Mouse (Mus musculus): ENCODE results near the gene Bmpr1a.

Gene Bmpr1a

DNA sequence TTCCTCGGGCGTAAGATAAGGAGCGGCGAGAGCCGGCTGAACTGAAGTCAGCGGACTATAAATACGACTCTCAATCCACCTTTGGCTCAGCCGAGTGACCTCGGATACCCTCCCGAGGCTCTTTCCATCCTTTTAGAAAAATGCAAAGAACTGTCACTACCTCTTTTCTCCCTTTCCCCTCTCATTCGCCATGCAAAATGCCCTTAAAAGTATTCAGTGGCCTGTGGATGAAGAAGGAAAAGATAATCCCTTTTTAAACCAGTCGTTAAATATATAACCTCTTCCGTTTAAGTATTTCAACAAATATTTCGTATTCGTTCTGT, at the start of gene Bmpr1a:
Bmpr1a (minus strand) TSS at position 17 of the 323 bp plus-strand sequence.
- in situ Hi-C loops (cut with MboI, MseI): no loop called here

- in situ Hi-C loops (cut with MboI, MseI): loop anchor here (25.0 kb wide), 1 partner anchor 465 kb away; the partner anchor contains the start of gene Anxa8
Measured at GRCm38 (mm10) chr14:34552226-34552625, 49.1 kb upstream of the Bmpr1a start.

DNA sequence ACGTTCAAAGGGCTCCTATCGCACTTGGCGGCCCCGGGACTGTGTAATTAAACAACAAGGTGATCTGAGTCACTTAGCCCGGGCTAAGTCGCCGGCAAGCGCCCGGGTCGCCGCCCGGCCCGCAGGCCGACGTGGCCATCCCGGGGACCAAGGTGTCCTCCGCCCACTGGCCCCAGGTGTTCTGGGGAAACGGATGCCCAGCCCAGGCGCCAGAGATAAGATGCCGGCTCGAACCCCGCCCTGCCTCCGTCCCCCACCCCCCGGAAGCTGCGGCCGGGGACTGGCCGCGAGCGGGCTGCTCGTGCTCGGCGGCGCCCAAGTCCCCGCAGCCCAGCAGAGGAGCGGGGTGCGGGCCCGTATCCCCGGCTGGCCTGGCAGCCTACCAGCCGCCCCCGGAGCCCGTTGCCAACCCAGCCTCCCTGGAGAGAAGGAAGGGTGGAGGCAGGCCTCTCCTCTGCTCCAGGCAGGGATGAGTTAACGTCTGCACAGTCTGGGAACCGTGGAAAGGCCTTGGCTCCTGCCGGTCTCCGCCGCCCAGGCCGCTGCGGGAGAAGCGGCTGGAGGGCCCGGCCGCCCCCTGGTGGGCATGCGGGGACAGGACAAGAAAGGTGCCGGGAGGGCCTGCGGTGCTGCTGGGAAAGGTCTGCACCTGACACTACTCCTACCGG, 46.0 kb upstream of the Bmpr1a start:
- in situ Hi-C loops (cut with MboI, MseI): no loop called here

DNA sequence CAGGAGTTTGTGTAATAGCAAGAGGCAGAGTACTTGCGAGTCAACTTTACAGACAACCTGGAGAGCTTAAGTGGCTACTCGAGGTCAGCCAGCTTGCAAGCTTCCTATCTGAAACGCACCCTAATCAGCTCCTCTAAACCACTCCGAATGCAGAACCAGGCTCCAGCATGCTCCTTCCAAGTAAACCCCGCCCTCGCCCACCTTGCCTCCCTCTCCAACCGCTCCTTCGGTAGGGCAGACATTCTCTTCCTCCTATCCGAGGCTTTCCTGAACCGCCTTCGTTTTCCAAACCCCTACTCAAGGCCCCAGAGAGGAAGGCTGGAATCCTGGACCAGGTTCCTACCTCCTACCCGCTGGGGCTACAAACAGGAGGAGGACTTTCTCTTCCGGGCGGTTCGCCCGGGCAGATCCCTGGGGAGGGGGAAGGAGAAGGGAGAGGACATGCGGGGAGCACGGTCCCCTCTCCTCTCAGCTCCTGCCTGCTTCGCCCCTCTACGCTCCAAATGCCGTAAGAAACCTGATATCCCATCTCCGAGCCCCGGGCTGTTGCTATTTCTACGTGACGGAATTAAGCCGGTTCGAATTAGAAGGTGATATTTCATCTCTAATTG, 45.4 kb upstream of the Bmpr1a start:
- in situ Hi-C loops (cut with MboI, MseI): no loop called here

DNA sequence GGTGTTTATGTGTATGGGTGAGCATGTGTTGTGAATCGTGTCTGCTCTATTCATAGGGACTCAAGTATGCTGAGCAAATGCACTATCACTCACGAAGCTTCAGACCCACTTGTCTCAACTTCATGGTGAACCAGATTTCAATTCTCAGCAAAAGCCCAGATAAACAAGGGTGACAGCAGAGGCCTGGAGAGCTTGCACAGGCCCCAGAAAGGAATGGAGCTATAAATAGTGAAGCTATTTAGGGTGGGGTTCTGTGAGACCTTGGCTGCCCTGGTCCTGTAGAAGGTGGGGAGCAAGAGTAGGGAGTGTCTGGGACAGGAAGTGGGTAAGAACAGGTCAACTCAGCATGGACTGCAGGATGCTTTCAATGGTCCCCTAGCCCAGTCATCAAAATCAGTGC, 41.4 kb upstream of the Bmpr1a start:
- in situ Hi-C loops (cut with MboI, MseI): no loop called here

DNA sequence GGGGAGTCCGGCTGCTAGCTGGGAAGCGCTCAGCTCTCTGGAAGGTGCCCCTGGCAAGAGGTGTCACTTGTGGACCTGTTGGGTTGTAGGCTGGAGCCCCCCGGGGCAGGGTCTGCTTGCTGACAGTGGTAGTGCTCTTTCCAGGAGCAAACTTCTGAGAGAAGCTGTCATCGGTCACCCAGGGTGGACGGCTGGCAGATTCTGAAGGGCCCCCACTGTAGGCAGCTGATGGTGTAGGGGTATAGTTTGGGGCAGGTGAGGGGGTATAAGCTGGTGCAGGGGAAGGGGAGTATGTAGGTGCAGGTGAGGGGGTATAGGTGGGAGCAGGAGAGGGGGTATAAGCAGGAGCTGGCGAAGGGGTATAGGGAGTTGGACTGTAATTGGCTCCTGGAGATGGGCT, 40.9 kb upstream of the Bmpr1a start:
- in situ Hi-C loops (cut with MboI, MseI): no loop called here

- in situ Hi-C loops (cut with MboI, MseI): no loop called here
Measured at GRCm38 (mm10) chr14:34543596-34543995, 40.5 kb upstream of the Bmpr1a start.

- in situ Hi-C loops (cut with MboI, MseI): no loop called here
Measured at GRCm38 (mm10) chr14:34541896-34542295, 38.8 kb upstream of the Bmpr1a start.

DNA sequence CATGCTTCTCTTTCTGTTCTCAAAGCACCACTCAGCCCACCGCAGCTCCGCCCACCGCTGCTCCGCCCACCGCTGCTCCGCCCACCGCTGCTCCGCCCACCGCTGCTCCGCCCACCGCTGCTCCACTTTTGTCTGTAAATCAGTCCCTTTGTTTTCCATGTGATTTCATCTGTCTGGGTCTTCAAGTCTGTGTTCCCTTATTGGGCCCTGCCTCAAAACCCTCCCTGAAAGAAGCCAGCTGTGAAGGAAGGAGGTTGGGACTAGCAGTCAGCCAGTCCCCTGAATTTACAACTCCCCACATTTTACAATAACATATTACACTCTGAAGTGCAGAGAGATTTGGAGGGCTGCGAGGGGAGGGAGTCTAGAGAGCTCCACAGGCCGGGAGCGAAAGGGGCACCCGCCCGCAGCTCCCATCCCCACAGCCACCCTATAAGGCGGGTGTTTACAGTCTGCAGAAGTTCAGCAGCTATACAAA, 37.6 kb upstream of the Bmpr1a start:
- in situ Hi-C loops (cut with MboI, MseI): no loop called here

GRCm38 (mm10) chr14:34535883-34536282, 32.7 kb upstream of the Bmpr1a start:
- in situ Hi-C loops (cut with MboI, MseI): no loop called here

DNA sequence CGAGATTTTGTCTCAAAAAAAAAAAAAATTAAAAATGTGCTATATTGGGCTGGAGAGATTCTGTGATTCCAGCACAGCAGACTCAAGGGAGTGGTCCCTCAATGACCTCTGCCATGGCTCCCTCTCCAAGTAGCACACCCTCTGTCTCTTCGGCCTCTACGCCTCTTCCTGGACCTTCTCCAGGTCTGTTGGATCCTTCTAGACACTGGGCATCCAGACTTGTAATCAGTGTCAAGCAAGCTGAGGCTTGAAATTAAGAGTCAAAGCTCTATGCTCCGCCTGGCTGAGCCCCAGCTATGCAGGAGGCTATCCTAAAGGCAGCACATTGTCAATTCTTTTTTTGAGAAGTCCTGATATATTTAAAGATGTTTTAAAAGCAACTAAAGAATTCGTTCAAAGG, 30.4 kb upstream of the Bmpr1a start:
- in situ Hi-C loops (cut with MboI, MseI): no loop called here

DNA sequence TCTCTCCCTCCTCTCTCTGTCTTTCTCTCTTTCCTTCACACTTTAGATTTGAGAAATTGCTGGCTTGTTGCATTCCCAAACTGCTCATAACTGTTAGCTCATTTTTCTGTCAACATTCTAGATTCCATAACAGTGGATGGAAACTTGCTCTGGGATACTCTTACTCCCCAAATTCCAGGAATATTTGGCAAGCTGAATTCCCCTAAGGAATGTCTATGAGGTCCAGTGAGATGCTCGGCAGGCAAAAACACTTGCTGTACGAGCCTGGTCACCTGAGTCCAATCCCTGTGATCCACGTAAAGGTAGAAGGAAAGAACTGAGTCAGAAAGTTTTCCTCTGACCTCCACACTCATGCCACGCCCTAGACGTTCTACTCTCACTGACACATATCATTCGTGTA, 29.4 kb upstream of the Bmpr1a start:
- in situ Hi-C loops (cut with MboI, MseI): no loop called here

DNA sequence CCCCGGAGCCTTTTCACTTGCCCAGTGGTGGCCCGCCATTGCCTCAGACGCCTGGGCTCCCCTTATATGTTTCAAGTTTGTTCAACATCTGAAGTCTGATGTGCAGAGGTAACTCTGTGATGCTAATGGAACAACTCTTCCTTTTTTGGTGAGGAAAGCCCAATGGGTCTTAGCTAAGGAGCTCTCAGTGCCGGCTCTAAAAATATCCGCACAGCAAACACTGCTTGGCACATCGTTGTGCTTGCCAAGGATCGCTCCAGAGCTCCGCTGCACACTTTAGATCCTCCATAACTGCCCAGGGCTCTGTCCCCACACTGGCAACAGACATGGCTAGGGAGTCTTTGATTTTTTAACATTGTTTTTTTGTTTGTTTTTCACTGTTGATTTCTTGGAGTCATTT, 25.7 kb upstream of the Bmpr1a start:
- in situ Hi-C loops (cut with MboI, MseI): no loop called here

DNA sequence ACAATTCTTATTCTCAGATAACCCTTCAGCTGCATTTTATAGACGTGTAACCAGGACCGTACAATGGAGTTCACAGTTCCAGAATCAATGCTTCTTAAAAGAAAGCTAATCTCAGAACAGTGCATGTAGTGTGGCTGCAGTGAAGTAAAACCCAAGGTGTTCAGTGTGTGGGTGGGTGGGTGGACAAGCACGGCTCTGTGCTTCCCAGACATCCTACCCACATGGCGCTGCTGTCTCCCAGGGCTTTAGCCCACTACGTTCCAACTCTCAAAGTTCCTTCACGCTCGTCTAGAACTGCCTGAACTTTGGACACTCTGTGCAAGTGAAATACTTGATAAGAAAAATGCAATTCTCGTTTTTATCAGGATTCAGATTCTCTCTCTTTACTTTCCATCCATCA, 19.6 kb upstream of the Bmpr1a start, which contains the start of gene 9230112D13Rik:
9230112D13Rik (minus strand) TSS at position 101 of the 400 bp plus-strand sequence.
- in situ Hi-C loops (cut with MboI, MseI): no loop called here

DNA sequence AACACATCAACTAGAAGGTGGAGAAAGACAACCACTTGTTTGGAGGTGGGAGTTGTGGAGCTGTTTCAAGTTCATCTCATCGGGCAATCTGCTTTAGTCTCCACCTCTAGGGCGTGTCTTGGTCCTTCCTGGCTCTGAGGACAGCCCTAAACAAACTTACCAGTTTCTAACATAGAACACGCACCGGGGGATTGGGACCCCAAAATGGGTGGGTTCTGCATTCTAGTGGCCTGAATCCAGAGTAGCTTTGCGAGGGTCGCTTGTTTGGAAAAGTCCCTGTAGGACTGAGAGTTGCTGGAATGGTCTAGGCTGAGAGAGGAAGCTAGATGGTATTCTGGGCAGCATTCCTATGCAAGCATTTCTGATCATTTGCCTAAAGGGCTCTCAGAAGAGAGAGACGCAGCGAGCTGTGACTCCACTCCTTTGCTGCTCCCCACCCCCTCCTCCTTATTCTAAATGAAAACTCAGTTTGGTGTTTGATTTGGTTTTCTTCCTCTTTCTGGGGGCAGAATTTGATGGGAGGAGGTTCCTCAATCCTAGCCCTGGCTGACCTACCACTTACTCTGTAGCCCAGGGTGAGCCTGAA, 14.9 kb upstream of the Bmpr1a start:
- in situ Hi-C loops (cut with MboI, MseI): no loop called here

GRCm38 (mm10) chr14:34516960-34517577, 13.9 kb upstream of the Bmpr1a start:
- in situ Hi-C loops (cut with MboI, MseI): no loop called here

DNA sequence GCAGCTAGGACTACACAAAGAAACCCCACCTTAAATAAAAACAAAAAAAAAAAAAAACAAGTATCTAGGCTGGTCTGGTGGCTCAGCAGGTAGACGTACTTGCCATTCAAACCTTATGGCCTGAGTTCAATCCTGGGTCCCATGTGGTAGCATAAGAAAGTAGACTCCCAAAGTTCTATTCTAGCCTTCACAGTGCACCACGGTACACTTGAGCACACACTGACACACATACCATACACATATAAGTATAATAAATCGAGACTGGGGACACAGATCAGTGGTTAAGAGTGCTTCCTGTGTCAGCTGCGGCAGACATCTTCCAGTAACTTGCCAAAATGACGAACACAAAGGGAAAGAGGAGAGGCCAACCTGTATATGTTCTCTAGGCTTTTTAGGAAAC, 12.7 kb upstream of the Bmpr1a start:
- in situ Hi-C loops (cut with MboI, MseI): no loop called here

DNA sequence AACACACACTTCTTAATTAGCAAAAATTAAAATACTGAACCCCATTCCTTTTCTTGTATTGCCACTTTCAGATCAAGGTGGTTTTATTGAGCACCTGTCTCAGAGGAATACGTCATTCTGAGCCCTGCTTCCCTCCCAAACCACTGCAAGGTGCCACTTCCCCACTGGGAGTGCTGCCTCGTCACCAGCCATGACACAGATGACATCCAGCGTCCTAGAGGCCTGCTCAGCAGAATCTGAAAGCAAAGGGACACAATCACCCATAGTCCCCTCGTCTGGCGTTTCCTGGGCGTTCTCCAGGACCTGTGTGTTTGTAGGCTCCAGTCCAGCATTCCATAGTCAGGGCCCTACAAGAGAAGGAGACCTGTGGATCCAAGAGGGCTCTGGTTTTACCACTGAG, 11.0 kb upstream of the Bmpr1a start:
- in situ Hi-C loops (cut with MboI, MseI): no loop called here

DNA sequence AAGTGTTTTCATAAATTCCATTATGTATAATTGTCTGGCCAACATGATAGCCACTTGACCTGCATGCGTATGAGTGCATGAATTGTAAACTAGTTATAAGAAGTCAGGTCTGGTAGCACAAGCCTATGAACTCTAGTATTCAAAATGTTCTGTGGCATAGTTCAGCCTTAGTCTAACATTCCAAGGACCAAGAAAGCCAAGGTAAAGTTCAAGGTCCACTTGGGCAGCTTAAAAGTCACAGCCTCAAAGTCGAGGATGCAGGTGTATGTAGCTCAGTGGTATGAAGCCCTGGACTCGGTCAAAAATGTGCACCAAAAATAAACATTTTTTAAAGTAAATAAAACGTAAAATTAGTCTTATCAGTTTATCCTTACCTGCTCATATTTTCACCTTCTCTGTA, 9.5 kb upstream of the Bmpr1a start:
- in situ Hi-C loops (cut with MboI, MseI): no loop called here

- in situ Hi-C loops (cut with MboI, MseI): no loop called here
Measured at GRCm38 (mm10) chr14:34511901-34512300, 8.8 kb upstream of the Bmpr1a start.

- in situ Hi-C loops (cut with MboI, MseI): no loop called here
Measured at GRCm38 (mm10) chr14:34508842-34509439, 5.8 kb upstream of the Bmpr1a start.

DNA sequence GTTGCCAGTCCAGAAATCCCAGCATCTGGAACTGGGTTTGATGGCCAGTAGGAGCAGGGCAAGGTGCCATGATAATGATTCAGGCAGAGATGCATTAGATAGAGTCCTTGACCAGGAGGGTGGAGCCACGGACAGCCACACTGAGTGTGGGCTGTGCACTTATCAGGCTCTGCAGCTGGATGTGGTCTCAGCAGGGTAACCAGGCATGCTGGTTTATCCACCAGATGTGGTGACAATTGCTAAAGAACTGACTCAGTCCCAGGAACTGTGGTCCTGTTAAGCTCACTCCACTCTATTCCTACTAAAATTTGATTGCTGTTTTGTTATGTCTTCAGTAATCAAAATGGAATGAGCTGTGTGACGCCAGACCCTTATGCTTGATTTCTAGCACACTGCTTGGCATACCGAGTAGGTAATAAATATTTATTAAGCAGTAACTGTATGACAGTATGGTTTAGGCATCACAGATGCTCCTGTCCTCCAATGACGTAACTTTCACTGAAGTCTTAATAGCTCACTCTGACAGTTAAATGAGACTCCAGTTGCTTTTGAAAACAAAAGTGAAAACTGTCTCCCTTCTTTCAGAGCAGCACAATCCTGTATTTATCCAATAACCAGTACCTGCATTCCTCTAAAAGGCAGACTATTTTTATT, 5.2 kb upstream of the Bmpr1a start:
- in situ Hi-C loops (cut with MboI, MseI): no loop called here
